8 mouse cellular contexts compared by ENCODE assay signal in genomic region chr6:48086957-48087715, GRCm38 (mm10). TPM values are rescaled to one million over a fixed set of nuclear protein-coding genes. Genes with fewer than 3 reads are reported as not detected.
DNase-seq lines count a peak whose midpoint lies in the region; ATAC-seq and TF ChIP-seq lines count a peak whose summit lies in the region.

No protein-coding gene starts in this region.

- H3K9me3 ChIP-seq in heart, embryonic 14.5 days (ENCODE audit: control insufficient read depth, low read length), result no peaks in the 10 kb centered on the region
- H3K9me3 ChIP-seq in forebrain, postnatal 0 days (ENCODE audit: low read length), result no peaks in the 10 kb centered on the region
- no peaks in the 10 kb centered on the region for H3K9me3 ChIP-seq in midbrain, embryonic 10.5 days (replicated peaks)

- 33% methylated on average over 14 of the region's 14 CpGs for WGBS in heart, embryonic 14.5 days
- 42% methylated on average over 14 of the region's 14 CpGs for WGBS in forebrain, postnatal 0 days
- WGBS in midbrain, embryonic 10.5 days, result 41% methylated on average over 14 of the region's 14 CpGs

- DNase-seq in heart, postnatal 25 days (ENCODE audit: low spot score), result no peak
- peak; percentile 43 for DNase-seq in MEL-GATA-1-ER (ENCODE audit: extremely low read depth, low read depth)
- DNase-seq in forebrain, postnatal 0 days, result peak; percentile 21
- DNase-seq in midbrain, embryonic 10.5 days (ENCODE audit: low spot score), result no peak
- no peak for DNase-seq in ovary, postnatal 14 days (ENCODE audit: low spot score)
- no peak for DNase-seq in left cerebral cortex, postnatal 36 days (ENCODE audit: low spot score in 2 of 2)
- DNase-seq in urinary bladder, postnatal 36 days (ENCODE audit: low spot score in 2 of 2), result no peak

- peaks cover 3 to 6% of the 10 kb centered on the region in 2 experiments for H3K4me1 ChIP-seq in heart, embryonic 14.5 days (ENCODE audit: control insufficient read depth in 2 of 2, insufficient read depth in 2 of 2, low read length in 2 of 2)
- peaks cover 7% of the 10 kb centered on the region for H3K4me1 ChIP-seq in forebrain, postnatal 0 days (ENCODE audit: insufficient read depth)
- H3K4me1 ChIP-seq in midbrain, embryonic 10.5 days, result peaks cover 18% of the 10 kb centered on the region

- no peak for ATAC-seq in heart, embryonic 14.5 days (ENCODE audit: insufficient number of reproducible peaks, insufficient read depth, low FRiP score, low read depth)
- no peak for ATAC-seq in forebrain, postnatal 0 days

- TF ChIP-seq CTCF in forebrain, postnatal 0 days (IDR thresholded peaks at IDR 0.05; ENCODE audit: low read depth), result peak; percentile 44; the same call in 1 of the 2 replicates

- H3K4me3 ChIP-seq in heart, embryonic 14.5 days (ENCODE audit: control insufficient read depth in 1 of 2, insufficient read depth in 1 of 2, low read depth in 1 of 2, low read length in 2 of 2), result peak overlapping the region in 1 of 2 experiments; percentile 86; a peak in 3 of 4 replicates
- H3K4me3 ChIP-seq in forebrain, postnatal 0 days (ENCODE audit: low read depth, low read length), result peak overlapping the region; percentile 83
- peak overlapping the region; percentile 76 for H3K4me3 ChIP-seq in midbrain, embryonic 10.5 days

- H3K9ac ChIP-seq in heart, embryonic 14.5 days (ENCODE audit: low read length), result no peak overlapping the region
- peak overlapping the region; percentile 82; the same call in 1 of the 2 replicates for H3K9ac ChIP-seq in forebrain, postnatal 0 days

- H3K36me3 ChIP-seq in heart, embryonic 14.5 days (ENCODE audit: control insufficient read depth, insufficient read depth, low read length), result peaks cover 19% of the 10 kb centered on the region
- H3K36me3 ChIP-seq in forebrain, postnatal 0 days (ENCODE audit: insufficient read depth), result peaks cover 15% of the 10 kb centered on the region
- peaks cover 22% of the 10 kb centered on the region for H3K36me3 ChIP-seq in midbrain, embryonic 10.5 days

- H3K27ac ChIP-seq in heart, embryonic 14.5 days (replicated peaks in 1 of 2; ENCODE audit: control insufficient read depth in 1 of 2, insufficient read depth in 1 of 2, low read depth in 2 of 2, low read length in 2 of 2), result no peak overlapping the region
- no peak overlapping the region for H3K27ac ChIP-seq in forebrain, postnatal 0 days (ENCODE audit: low read depth, low read length)
- H3K27ac ChIP-seq in midbrain, embryonic 10.5 days (replicated peaks), result no peak overlapping the region

- no peaks in the 10 kb centered on the region for H3K27me3 ChIP-seq in heart, embryonic 14.5 days (ENCODE audit: control insufficient read depth, insufficient read depth, low read length)
- H3K27me3 ChIP-seq in forebrain, postnatal 0 days (ENCODE audit: insufficient read depth, low read length), result no peaks in the 10 kb centered on the region
- H3K27me3 ChIP-seq in midbrain, embryonic 10.5 days (ENCODE audit: low read depth, poor library complexity, severe bottlenecking), result no peaks in the 10 kb centered on the region; the same call in 1 of the 2 replicates

- intact Hi-C loops in heart, postnatal 25 days (cut with DNase I), result no loop called here
- intact Hi-C loops in left cerebral cortex, postnatal 36 days (cut with DNase I), result no loop called here

- peak overlapping the region; percentile 83 for H3K4me2 ChIP-seq in heart, embryonic 14.5 days (ENCODE audit: low read length)
- peak overlapping the region; percentile 73 for H3K4me2 ChIP-seq in forebrain, postnatal 0 days (ENCODE audit: low read depth)

RNA-seq across cellular contexts. Expression of gene Zfp746, which starts 0.7 kb away (rescaled TPM):
- polyA plus RNA-seq in heart, embryonic 14.5 days (2014; fragmentation: Nextera tagmentation; extraction: Ambion mirVana), result 11.2 and 11.9 TPM in 2 replicates
- total RNA-seq in heart, postnatal 25 days (2021), result 10 to 100 TPM; 11.2 to 11.3 TPM
- total RNA-seq in forebrain, postnatal 0 days (2014; rRNA removed), result 40.6 and 51.6 TPM in 2 replicates
- 13.2 and 15.5 TPM in 2 replicates for polyA plus RNA-seq in forebrain, postnatal 0 days (2015; fragmentation: Nextera tagmentation; extraction: Ambion mirVana)
- 19.1 and 19.3 TPM in 2 replicates for polyA plus RNA-seq in midbrain, embryonic 10.5 days (2016; fragmentation: Nextera tagmentation; extraction: Ambion mirVana)
- total RNA-seq in left cerebral cortex, postnatal 36 days (2021), result 10 to 100 TPM; 31.3 to 32.5 TPM

RNA-seq across cellular contexts. Expression of gene Zfp777, which starts 38.4 kb away (rescaled TPM):
- polyA plus RNA-seq in heart, embryonic 14.5 days (2014; fragmentation: Nextera tagmentation; extraction: Ambion mirVana), result 3.0 and 3.1 TPM in 2 replicates
- 10 to 100 TPM; 13.2 to 15.0 TPM for total RNA-seq in heart, postnatal 25 days (2021)
- 23.2 and 46.5 TPM in 2 replicates for total RNA-seq in forebrain, postnatal 0 days (2014; rRNA removed)
- 12.5 and 14.2 TPM in 2 replicates for polyA plus RNA-seq in forebrain, postnatal 0 days (2015; fragmentation: Nextera tagmentation; extraction: Ambion mirVana)
- 9.6 and 10.5 TPM in 2 replicates for polyA plus RNA-seq in midbrain, embryonic 10.5 days (2016; fragmentation: Nextera tagmentation; extraction: Ambion mirVana)
- total RNA-seq in left cerebral cortex, postnatal 36 days (2021), result 10 to 100 TPM; 29.7 to 37.4 TPM

Comparison
In these comparisons a context has a peak if more than half of its experiments do, and no peak if none do; other contexts are left out.
1. DNase-seq: peak in MEL-GATA-1-ER (single experiment) and forebrain, postnatal 0 days (single experiment); none in heart, postnatal 25 days (single experiment), midbrain, embryonic 10.5 days (single experiment), ovary, postnatal 14 days (single experiment), left cerebral cortex, postnatal 36 days (0 of 2) and urinary bladder, postnatal 36 days (0 of 2).